Comparison of ENCODE assay signal across 9 mouse cellular contexts in genomic region chr2:147789268-147789667, GRCm38 (mm10).
A peak's percentile ranks its signal among the peaks of the same experiment; 100 is the strongest.
DNase-seq lines count a peak whose midpoint lies in the region; ATAC-seq and TF ChIP-seq lines count a peak whose summit lies in the region.
"Had no signal": no experiment of that assay in that cellular context is flagged by ENCODE, and none has a peak within 500 bp of the region (broad histone marks: within the 10 kb centered on the region; RNA-seq: fewer than 3 reads in every experiment).

No protein-coding gene starts in this region.

- no peak for TF ChIP-seq POLR2A in ES-Bruce4 (IDR thresholded peaks at IDR 0.05; ENCODE audit: insufficient read depth, low read length)

- no peak overlapping the region for H3K9ac ChIP-seq in ES-Bruce4 (ENCODE audit: low read depth, poor library complexity, severe bottlenecking)
- no peak overlapping the region for H3K9ac ChIP-seq in midbrain, embryonic 16.5 days (ENCODE audit: low read depth, low read length)
- H3K9ac ChIP-seq: lung, embryonic 15.5 days had no signal

- peak; percentile 25 for DNase-seq in gastrocnemius, adult 2 months
- DNase-seq in gastrocnemius, adult 18-20 months (ENCODE audit: low spot score) = no peak
- peak; percentile 24 for DNase-seq in c-Kit-positive CD71-negative TER-119-negative erythroid progenitor cells, embryonic 14.5 days (ENCODE audit: low read depth)
- peak; percentile 62 to 79 for DNase-seq in left cerebral cortex, adult 2 months (ENCODE audit: extremely low spot score in 1 of 2, low spot score in 2 of 2)
- DNase-seq in thymus, postnatal 4 days = peak; percentile 57

- TF ChIP-seq CTCF in gastrocnemius, adult 2 months (IDR thresholded peaks at IDR 0.05) = peak; percentile 56
- peak; percentile 33 for TF ChIP-seq CTCF in ES-Bruce4 (IDR thresholded peaks at IDR 0.05; ENCODE audit: low read depth, low read length)
- TF ChIP-seq CTCF in left cerebral cortex, adult 2 months (IDR thresholded peaks at IDR 0.05) = peak; percentile 84

- H3K27ac ChIP-seq in gastrocnemius, adult 2 months = no peak overlapping the region
- H3K27ac ChIP-seq in ES-Bruce4 (ENCODE audit: insufficient read depth, low read length) = no peak overlapping the region
- H3K27ac ChIP-seq in left cerebral cortex, adult 2 months = no peak overlapping the region
- H3K27ac ChIP-seq in midbrain, embryonic 16.5 days (ENCODE audit: low read length) = no peak overlapping the region
- H3K27ac ChIP-seq: lung, embryonic 15.5 days had no signal

- peak; percentile 72 for ATAC-seq in granulocyte monocyte progenitor cell, adult 5-6 weeks (replicated peaks; ENCODE audit: poor library complexity, severe bottlenecking)
- ATAC-seq in midbrain, embryonic 16.5 days = peak; percentile 67; the same call in 1 of the 2 replicates

- no peak overlapping the region for H3K4me2 ChIP-seq in midbrain, embryonic 16.5 days (ENCODE audit: low read length)
- H3K4me2 ChIP-seq: lung, embryonic 15.5 days had no signal

- intact Hi-C loops in gastrocnemius, adult 2 months (cut with DNase I) = no loop called here
- intact Hi-C loops in left cerebral cortex, adult 2 months (cut with DNase I) = loop anchor here (1.0 kb wide), 1 partner anchor 412 kb away; no protein-coding TSS in a partner anchor

- no peak for TF ChIP-seq EP300 in ES-Bruce4 (IDR thresholded peaks at IDR 0.05; ENCODE audit: insufficient read depth, low read depth, low read length)

- H3K4me3 ChIP-seq in gastrocnemius, adult 2 months = no peak overlapping the region
- H3K4me3 ChIP-seq in ES-Bruce4 (ENCODE audit: low read depth, low read length) = no peak overlapping the region
- no peak overlapping the region for H3K4me3 ChIP-seq in left cerebral cortex, adult 2 months
- H3K4me3 ChIP-seq in midbrain, embryonic 16.5 days (ENCODE audit: low read depth, low read length) = no peak overlapping the region
- H3K4me3 ChIP-seq: lung, embryonic 15.5 days had no signal

- 5% methylated on average over 3 of the region's 3 CpGs for WGBS in midbrain, embryonic 16.5 days

- H3K36me3 ChIP-seq in ES-Bruce4 (ENCODE audit: control insufficient read depth, insufficient read depth, low read length, poor library complexity, severe bottlenecking) = no peaks in the 10 kb centered on the region
- H3K36me3 ChIP-seq in midbrain, embryonic 16.5 days (ENCODE audit: control insufficient read depth, insufficient read depth, low read length) = no peaks in the 10 kb centered on the region
- H3K36me3 ChIP-seq: lung, embryonic 15.5 days had no signal

- H3K9me3 ChIP-seq in ES-Bruce4 (replicated peaks; ENCODE audit: control insufficient read depth, insufficient read depth, low read length, poor library complexity, severe bottlenecking) = no peaks in the 10 kb centered on the region
- H3K9me3 ChIP-seq in midbrain, embryonic 16.5 days (replicated peaks; ENCODE audit: control insufficient read depth, low read length, poor library complexity, severe bottlenecking) = no peaks in the 10 kb centered on the region
- H3K9me3 ChIP-seq: lung, embryonic 15.5 days had no signal

- H3K4me1 ChIP-seq in ES-Bruce4 (ENCODE audit: control insufficient read depth, insufficient read depth, low read length) = no peaks in the 10 kb centered on the region
- H3K4me1 ChIP-seq in midbrain, embryonic 16.5 days (ENCODE audit: control insufficient read depth, insufficient read depth, low read length) = no peaks in the 10 kb centered on the region
- H3K4me1 ChIP-seq: lung, embryonic 15.5 days had no signal

- H3K27me3 ChIP-seq in ES-Bruce4 (ENCODE audit: control insufficient read depth, insufficient read depth, low read length, poor library complexity, severe bottlenecking) = no peaks in the 10 kb centered on the region
- H3K27me3 ChIP-seq in midbrain, embryonic 16.5 days (ENCODE audit: control insufficient read depth, insufficient read depth, low read depth, low read length) = no peaks in the 10 kb centered on the region; the same call in 1 of the 2 replicates
- H3K27me3 ChIP-seq: lung, embryonic 15.5 days had no signal

Comparison
In these comparisons a context has a peak if more than half of its experiments do, and no peak if none do; other contexts are left out.
1. CTCF ChIP-seq: peak in every context shown above with its lines; median percentile 84 in left cerebral cortex, adult 2 months; 56 in gastrocnemius, adult 2 months; 33 in ES-Bruce4.